Comparison of ENCODE assay signal across 26 mouse cellular contexts in the genomic region with DNA sequence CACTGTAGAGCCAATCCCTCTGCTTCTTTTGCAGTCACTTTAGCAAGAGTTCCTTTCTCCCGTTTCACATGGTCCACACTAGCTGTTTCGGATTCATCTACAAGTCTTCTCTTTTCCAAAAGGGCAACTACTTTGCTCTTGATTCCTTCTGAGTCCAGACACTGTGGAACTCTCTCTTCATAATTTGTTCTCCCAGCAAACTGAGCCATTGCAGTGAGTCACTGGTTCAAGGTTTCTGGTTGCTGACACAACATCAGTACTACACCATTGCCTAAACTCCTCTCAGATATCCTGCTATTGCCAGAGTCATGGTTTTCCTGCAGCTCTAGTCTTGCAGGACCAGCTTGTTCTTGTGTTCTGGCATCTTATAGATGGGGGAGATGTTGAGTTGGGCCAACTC.
"Had no signal": no experiment of that assay in that cellular context is flagged by ENCODE, and none has a peak within 500 bp of the region (broad histone marks: within the 10 kb centered on the region; RNA-seq: fewer than 3 reads in every experiment).

No protein-coding gene starts in this region.

- H3K4me3 ChIP-seq: heart, adult 2 months; heart, embryonic 13.5 days; heart, embryonic 15.5 days; hindbrain, embryonic 13.5 days; hindbrain, embryonic 15.5 days; kidney, embryonic 15.5 days; layer of hippocampus, adult 2 months; limb, embryonic 10.5 days; limb, embryonic 12.5 days; liver, embryonic 13.5 days; liver, embryonic 15.5 days had no signal

- DNase-seq: gastrocnemius, postnatal 14 days; gastrocnemius, postnatal 36 days; heart, adult 2 months; heart, postnatal 14 days; heart, postnatal 36 days; kidney, adult 11 months; kidney, adult 2 months; kidney, adult 9 months; kidney, postnatal 25 days; kidney, postnatal 4 days; layer of hippocampus, adult 9-11 months; layer of hippocampus, postnatal 36 days; liver; liver, embryonic 13.5 days; liver, postnatal 0 days had no signal

- H3K27ac ChIP-seq: heart, adult 2 months; heart, embryonic 13.5 days; heart, embryonic 15.5 days; hindbrain, embryonic 13.5 days; hindbrain, embryonic 15.5 days; hindbrain, postnatal 0 days; kidney, embryonic 15.5 days; kidney, postnatal 0 days; layer of hippocampus, adult 2 months; limb, embryonic 10.5 days; limb, embryonic 12.5 days; liver, embryonic 13.5 days; liver, embryonic 15.5 days had no signal
